Mouse (Mus musculus): ENCODE results near the gene Snrnp200.
"Not testable (repeated sequence)": the region's sequence is repeated elsewhere in the genome, so short reads cannot be mapped to it uniquely, and the experiment has no call there.

Gene Snrnp200

DNA sequence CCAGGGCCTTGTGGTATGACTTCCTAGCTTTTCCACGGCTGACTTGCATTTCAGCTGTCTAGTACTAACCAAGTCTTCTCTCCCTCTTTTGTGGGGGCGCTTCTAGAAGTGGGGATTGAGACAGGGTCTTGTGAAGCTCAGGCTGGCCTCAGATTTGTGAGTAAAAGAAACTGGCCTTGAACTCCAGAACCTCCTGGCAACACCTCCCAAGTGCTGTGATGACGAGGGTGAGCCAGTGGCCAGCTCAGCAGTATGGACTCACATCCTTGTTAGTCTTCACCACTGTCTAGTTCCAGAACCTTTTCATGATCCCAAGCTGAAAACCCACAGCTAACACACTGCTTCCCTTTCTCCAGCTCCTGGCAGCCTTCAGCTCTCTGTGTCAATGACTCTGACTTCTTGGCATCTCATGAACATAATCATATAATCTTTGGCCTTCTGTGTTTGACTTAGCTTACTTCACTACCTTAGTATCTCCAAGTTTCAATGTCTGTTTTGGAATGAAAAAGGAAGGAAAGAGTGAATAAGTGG lies 46.5 kb downstream of the Snrnp200 start:
- DNase-seq (ENCODE audit: low spot score in 2 of 2) = no peak

- DNase-seq (ENCODE audit: low spot score in 2 of 2) = no peak
Observed at GRCm38 (mm10) chr2:127255294-127255693, 47.1 kb downstream of the Snrnp200 start.

DNA sequence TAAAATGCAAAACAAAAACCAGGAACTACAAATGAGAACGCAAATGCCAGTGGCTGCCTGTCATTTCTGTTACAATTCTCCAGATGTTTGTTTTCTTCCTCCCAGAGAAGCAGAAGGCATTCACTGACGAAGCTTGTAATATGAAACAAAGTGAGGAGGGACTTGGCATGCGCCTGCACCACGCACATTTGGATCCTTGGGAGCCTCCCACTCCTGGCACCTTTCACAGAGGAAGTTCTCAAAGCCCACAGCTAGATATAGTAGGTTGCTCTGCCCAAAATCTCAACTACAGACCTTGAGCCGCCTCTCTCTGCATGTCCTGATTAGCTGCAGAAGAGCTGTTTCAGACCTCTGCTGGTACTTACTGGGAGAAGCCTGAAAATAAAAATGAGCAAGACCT lies 51.2 kb downstream of the Snrnp200 start:
- DNase-seq (ENCODE audit: low spot score in 2 of 2) = no peak

- no peak for DNase-seq (ENCODE audit: low spot score in 2 of 2)
Observed at GRCm38 (mm10) chr2:127262480-127262879, 54.3 kb downstream of the Snrnp200 start.

- DNase-seq (ENCODE audit: low spot score in 2 of 2) = no peak
Observed at GRCm38 (mm10) chr2:127267854-127268253, 59.7 kb downstream of the Snrnp200 start.

DNA sequence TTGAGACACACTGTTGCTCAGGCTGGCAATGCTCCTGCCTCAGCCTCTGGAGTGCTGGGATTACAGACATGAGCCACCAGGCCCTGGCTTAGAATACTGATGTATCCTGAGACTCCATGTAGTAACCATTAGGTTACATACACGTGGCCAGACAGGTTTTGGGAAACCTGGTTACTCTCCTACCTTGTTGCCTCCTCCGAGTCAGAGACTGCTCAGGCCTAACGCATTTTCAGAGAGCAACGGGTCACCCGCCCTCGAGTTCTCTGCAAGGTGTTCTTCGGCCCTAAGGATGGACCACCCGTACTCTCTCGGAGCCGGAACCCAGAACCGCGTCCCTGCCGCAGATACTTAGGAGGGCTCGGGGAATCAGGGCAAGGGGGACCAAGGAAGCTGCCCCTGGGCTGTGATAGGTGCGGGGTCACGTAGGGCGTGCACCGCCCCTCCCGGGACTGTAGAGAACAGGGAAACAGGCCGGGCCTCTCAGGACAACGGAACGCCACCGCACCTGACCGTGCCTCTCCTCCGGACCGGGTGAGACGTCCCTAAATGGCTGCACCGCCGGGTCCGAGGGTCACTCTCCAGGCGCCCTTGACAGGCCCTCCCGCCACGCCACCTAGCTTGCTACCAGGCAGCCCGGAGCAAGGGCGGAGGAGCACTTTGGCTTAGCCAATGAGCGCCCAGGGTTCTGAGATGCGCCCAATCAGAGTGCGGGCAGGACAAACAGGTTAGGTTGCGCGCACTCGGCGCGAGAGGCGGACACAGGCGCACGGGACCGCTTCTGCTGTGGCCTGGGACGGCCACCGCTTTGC lies 61.5 kb downstream of the Snrnp200 start, which contains the start of gene Stard7:
Stard7 (plus strand) TSS at position 728 of the 809 bp plus-strand sequence.
- DNase-seq (ENCODE audit: low spot score in 2 of 2) = peak; percentile 93 to 95

DNA sequence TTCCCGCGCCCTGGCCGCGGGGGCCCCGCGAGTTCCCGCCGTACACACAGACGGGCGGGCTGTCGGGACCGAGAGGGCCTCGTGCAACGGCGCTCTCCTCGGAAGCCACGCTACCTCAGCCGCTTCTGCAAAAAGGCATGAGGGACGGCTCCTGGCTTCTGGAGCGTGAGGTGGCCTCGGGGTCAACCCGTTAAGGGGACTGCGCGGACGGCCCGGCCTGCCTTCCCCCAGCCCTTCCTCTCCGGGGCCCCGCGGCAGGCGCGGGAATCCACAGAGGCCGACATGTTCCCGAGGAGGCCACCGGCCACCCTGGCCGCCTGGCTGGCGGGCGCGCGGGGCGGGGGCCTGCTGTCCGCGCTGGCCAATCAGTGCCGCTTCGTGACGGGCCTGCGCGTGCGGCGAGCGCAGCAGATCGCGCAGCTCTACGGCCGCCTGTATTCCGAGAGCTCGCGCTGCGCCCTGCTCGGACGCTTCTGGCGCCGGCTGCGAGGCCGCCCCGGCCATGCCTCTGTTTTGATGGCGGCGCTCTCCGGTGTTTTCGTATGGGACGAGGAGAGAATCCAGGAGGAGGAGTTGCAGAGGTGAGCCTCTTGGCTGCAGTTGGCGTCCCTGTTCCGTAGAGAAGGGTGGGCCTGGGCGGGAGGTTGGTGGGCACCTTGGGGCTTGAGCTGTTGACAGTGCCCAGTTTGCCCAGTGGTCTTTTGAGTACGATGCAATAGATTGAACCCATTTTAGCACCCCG lies 62.3 kb downstream of the Snrnp200 start:
- peak; percentile 75 to 82 for DNase-seq (ENCODE audit: low spot score in 2 of 2)

GRCm38 (mm10) chr2:127271042-127271515 lies 62.9 kb downstream of the Snrnp200 start:
- peak in 1 of 2 experiments; percentile 29 for DNase-seq (ENCODE audit: low spot score in 2 of 2)

GRCm38 (mm10) chr2:127272049-127272448 lies 63.9 kb downstream of the Snrnp200 start:
- DNase-seq (ENCODE audit: low spot score in 2 of 2) = not testable (repeated sequence)

DNA sequence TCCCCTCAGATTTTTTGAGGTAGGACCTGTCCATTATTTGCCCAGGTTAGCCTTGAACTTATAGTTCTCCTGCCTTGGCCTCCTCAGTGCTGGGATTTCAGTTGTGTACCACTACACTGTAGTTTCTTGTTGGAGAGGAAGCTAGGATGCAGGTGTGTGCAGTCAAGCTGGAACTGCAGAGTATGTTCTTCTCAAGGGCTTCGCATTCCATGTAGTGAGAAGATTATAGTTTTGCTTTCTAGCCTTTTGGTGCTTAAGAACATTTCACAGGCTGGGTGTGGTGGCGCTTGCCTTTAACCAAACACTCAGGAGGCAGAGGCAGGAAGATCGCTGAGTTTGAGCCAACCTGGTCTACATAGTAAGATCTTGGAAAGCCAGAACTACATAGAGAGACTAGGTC lies 64.6 kb downstream of the Snrnp200 start:
- DNase-seq (ENCODE audit: low spot score in 2 of 2) = no peak

DNA sequence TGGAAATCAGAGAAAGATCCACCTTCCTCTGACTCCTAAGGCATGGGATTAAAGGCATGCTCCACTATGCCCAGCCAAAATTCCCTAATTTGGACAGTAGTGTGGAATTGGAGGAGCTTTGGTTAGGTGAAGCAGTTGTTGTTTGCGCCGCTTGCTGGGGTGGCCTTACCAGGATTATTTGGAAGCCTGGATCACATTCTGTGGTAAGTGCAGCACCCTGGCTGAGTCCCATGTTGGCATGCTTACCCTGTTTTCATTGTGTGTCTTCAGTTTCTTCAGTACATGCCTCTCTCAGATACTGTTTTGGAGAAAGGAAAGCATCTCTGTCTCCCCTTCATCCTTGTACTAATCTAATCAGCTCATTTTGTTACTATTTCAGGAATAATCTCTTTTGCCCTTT lies 66.4 kb downstream of the Snrnp200 start:
- no peak for DNase-seq (ENCODE audit: low spot score in 2 of 2)

DNA sequence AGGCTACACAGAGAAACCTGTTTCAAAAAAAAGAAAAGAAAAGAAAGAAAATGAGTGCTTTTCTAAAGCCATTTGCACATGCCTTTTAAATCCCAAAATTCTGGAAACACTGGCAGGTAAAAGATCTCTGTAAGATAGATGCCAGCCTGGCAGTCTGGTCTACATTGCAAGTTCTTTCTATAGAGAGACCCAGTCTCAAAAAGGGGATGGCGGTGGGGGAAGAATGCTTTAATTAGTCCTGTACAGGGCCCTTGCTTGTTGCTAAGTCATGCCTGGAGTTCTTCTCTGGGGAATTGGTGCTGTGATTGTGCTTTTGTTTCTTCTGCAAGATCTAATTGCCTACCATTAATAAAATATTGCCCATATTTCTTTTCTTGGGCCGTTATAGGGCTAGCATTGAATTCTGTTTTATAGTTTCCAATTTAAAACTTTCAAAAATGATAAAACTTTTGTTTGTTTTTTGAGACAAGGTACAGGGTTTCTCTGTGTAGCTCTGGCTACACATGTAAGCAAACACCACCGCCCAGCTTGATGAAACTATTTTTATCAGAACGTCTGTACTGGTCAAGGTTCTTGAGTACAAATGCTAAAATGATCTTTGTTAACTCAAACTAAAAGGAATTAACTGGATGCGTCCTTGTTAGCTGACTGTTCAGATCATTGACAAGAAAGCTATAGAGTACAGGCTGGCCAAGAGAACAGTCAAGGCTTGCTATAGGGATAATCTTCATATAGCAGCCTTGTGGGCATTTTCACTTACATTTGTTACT lies 67.5 kb downstream of the Snrnp200 start:
- DNase-seq (ENCODE audit: low spot score in 2 of 2) = no peak

GRCm38 (mm10) chr2:127278162-127278561 lies 70.0 kb downstream of the Snrnp200 start:
- no peak for DNase-seq (ENCODE audit: low spot score in 2 of 2)

Measured in frontal cortex, postnatal 10 days (tissue).